Mouse (Mus musculus) spleen, postnatal 14 days (tissue): Measurements from ENCODE around the gene Map10.

Experiments used
- DNase-seq, 2 experiments: peaks; one replicate each; pipeline ENCODE4 v3.0.0; 2021 to 2022; ENCODE audit warnings: low spot score in 2 of 2

Map10 gene

DNA sequence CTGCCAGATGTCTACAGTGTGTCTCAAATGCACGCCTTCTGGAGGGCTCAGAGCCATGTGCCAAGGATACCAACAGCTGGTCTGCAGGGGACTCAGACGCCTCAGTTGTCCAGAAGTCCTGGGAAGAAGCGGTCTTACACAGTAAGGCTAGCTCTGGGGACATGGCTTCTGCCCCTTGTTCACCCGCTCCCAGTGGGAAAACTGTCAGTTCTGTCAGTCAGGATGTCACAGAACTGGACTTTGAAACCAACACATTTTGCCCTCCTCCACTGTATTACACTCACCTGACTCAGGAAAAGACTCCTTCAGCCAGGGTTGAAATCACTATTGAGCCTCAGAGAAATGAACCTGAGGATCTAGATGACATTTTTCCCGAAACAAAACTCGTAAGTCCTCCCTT is 802 bp downstream of the Map10 start:
- no peak for DNase-seq

DNA sequence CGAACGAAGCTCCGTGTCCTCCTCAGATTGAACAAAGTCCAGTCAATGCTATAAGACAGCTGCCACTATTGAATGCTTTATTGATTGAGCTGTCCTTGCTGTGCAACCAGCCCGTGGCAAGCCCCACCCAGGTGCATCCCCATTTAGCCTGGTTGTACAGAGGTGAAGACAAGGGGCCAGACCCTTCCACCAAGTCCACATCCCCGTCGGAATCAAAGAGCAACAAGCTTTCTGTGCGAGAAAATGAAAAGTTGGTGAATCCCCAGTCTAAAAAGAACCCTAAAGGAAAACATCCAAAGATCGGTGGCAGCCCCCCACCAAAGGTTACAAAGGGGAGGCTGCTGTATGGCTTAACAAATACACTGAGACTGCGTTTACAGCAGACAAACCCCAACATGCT is 1.3 kb downstream of the Map10 start:
- DNase-seq: no peak

DNA sequence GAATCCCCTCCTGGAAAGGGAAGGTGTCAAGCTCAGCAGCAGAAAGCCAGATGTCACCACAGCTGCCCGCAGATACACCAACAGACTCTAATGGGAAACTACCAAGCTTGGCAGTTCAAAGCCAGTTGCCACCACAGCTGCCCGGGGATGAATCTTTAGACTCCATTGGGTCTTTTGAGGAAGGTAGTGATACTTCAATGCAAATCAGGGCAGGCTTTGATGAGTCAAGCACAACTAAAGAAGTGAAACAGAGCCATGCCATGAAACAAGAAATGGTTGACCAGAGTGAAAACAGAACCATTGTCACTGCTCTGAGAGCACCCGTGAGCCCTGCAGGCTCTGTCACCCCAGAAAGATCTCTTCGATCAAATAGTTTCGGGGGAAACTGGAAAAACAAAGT is 1.8 kb downstream of the Map10 start:
- no peak for DNase-seq

DNA sequence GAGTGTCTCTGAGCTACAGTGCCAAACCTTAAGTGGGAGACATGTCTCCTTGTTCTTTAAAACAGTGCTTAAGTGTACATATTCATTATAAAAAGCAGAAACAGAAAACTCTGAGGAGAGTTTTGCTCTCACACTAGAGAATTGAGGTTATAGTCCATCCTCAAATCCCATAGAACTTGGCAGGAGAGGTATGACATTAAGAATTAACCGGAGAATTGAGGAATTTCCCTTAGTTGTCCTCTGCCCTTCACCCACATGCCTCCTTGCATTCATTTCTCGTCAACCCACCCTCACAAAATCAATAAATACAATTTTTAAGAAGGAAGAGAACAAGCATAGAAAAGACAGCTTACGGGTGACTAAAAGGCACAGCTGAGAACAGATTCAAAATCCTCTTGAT is 6.2 kb downstream of the Map10 start:
- no peak for DNase-seq

DNA sequence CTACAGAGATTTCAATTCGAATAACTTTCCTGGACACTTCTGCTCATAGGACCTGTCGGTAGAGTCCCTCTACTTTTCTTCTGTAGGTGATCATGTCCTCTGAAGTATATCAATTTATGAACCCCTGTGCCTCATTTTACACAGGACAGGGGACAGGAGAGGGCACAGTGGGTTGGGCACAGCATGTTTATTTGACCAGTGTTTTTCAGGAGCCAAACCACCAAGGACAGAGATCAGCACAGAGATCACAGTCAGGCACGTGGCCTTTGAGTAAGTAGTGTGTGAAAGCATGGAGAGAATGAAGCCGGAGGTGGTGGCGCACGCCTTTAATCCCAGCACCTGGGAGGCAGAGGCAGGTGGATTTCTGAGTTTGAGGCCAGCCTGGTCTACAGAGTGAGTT is 7.9 kb downstream of the Map10 start:
- no peak for DNase-seq

DNA sequence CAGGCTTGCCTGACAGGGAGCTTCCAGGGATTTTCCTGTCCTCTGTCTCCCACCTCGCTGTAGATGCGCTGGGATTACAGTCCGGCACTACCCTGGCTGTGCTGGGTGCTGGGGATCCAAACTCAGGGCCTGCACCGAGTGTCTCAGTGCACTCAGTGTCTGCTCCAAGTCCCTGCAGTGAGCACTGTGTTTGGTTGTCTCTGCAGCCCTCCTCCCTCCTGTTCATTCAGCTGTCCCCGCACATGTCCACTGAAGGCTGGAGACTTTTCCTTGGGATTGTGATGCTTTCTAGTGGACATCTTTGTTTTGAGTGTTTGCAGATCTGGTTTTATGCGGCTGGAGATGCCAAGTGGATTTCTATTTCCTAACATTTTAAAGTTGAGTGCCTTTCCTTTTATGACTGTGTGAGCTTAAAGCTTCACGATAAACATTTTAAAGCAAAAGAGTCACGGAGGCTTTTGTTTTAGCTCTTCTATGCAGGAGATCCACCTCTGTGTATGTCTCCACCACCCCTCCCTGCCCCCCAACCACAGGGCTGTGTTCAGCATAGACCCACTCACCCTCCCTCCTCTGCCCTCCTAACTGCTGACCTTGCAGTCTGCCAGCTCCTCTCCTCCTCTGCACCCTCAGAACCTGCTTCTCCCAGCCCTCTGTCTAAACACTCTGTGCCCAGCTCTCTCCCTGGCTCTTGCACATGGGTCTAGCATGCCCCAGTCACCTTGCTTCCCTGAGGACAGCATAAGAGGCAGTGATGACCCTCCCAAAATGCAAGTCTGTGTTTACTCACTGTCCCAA is 9.4 kb downstream of the Map10 start:
- no peak for DNase-seq

DNA sequence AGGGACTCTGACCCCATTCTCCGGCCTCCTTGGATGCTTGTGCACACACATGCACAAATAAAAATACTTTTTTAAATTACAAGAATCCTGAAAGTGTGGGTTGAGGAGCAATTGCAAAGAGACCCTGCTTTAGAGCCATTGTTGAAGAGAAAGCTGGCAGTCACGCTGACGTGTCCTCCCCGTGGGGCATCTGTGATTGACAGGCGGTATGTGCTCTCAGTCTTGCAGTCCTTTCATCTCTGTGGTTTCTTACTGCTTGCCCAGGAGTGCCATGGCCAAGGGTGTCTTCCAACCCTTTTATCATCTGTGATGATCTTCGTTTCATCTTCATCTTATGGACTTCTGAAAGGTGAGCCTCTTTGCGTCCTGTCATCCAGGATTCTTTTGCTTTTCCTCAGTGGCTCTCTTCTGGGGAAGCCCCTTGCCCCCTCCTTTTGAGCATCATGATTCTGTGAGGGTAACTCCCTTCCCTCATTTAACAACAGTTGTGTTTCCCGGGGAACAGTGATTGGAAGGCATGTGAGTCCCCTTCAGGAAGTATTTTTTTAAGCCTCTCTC is 11.3 kb downstream of the Map10 start:
- DNase-seq: no peak

DNA sequence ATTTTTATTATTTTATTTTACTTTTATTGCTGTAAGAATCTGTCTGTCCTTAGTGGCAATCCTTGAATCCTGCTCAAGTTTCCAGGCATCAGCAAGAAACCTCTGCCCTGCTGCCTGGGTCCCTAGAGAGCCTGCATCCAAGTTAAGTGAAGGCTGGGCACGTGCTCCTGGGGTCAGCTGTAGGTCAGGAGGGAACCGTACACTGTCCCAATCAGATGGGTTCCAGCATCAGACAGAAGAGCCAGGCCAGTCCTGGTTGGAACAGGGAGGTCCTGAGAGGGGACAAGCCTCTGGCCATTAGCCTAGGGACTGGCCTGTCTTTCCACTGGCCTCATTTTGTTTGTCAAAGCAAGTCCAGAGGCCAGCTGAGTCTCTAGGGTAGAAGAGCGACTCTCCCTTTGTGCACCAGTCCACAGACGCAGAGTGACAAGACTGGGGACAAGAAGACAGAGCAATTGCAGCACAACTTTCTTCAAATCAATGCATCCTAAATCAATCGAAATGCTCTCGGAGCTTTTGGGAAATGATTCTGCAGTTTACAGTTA is 15.7 kb downstream of the Map10 start:
- DNase-seq: no peak

DNA sequence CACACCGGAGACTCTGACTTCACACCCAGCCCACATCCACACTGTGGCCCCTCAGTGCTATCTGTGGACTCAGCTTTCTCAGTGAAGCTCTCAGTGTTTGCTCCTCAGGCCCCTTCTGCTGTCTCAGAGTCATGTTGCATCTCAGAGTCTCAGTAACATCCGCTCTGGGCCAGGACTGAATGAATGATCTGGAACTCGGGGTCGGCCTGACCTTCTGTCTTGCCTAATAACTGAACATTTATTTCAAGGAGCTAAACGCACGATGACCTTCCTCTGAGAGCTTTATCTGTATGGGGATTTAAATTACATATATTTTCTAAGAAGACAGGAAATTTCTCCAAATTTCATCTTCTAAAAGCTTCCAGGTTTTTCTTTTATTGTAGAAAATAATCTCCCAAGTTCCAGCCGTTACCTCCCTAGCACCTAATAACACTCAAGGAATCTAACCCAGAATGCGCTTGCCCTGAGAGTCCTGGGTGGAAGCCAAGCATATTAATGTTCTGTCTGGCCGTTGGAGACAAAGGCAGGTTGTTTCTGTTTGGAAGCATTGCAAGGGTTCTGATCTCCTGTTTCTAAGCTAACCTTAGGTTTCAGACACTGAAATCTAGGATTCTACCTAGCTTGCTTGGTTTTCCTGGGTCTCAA is 16.7 kb downstream of the Map10 start:
- no peak for DNase-seq

DNA sequence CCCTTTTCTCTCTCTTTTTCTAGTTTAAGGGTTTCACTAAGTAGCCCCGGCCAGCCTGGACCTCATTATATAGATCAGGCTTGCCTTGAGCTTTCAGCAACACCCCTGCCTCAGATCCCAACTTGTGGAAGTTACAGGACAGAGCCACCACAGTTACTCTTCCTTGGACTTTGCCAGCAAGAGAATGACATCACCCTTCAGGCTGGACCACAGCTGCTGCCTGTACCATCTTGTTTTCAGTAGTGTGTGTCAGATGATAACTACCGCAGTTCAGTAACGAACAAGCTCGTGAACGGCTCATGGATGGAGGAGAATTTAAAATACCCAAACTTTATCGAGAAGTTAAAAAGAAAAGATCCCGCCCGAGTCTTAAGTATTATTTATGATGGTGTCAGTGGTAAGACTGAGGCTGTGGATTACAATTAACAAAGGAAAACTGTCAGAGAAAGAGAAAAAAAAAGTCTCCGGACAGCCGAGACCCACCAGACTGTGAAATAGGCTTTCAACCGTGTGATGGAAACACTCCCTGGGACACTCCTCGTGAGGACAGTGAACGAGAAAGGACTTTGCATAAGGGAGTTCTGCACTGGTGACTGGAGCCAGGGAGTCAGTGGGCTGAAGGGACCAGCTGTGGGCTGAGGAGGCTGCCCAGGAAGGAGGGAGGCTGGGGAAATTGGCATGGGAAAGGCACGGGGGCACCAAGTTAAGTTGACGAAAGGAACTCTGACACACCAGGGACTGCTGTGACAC is 20.7 kb downstream of the Map10 start:
- no peak for DNase-seq

DNA sequence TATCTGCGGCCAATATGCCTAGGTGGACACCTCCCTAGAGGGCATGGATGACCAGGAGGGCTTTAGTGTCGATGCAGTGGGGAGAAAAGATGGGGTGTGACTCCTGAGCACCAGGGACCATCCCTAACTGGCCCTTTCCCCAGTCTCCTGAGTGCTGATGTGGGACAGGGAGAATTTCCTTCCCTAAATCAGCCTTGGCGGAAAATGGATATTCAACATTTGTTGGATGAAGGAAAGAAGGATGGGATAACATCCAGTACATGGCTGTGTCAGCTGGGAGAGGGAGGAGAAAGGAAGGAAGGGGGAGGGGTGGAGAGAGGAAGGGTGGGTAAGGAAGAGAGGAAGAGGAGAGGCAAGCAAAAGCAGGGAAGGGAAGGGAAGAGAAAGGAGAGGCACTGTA is 21.3 kb downstream of the Map10 start:
- no peak for DNase-seq

DNA sequence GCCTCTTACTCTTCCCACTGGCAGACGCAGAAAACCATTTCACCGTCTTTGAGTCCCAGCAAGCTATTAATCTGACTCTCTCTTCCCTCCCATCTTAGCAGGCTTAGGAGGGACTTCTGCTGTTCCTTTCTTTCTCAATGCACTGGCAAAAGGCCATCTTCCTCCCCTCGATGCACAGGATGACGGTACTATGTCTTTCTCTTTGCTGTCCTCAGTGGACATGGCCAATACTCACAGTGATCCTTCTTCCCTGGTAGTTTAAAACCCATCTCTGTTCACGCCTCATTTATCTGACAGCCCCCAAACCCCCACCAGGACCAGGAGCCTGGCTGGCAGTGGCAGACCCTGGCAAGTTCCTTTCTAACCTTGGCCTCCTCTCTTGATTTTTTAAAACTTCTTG is 22.8 kb downstream of the Map10 start:
- no peak for DNase-seq

DNA sequence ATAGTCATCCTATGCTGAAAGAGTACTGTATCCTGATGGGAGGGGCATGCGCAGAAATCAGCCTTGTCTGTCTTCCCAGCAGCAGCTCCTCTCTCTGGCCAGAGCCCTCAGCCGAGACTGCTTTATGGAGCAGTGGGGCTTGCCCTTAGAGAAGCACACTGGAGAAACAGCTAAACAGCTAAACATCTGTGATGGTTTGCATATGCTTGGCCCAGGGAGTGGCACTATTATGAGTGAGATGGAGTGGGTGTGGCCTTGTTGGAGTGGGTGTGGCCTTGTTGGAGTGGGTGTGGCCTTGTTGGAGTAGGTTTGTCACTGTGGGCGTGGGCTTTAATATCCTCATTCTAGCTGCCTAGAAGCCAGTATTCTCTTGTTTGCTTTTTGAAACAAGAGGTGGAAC is 23.6 kb downstream of the Map10 start:
- no peak for DNase-seq

DNA sequence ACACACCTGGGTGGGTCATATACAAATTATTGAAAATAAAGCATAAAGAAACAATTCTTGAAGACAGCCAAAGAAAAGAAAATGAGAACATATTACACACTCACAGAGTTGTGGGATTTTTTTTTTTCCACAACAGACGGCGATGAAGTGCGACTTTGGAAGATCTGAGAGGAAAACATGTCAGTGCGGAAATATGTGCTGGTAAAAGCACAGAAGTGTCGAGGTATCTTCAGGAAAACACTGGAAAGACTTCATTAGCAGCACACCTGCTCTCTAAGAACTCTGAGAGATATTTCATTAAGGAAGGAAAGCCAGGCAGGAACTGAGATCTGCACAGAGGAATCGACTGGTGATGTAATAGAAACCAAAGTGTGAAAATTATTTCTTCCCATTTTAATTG is 26.3 kb downstream of the Map10 start:
- DNase-seq: no peak

DNA sequence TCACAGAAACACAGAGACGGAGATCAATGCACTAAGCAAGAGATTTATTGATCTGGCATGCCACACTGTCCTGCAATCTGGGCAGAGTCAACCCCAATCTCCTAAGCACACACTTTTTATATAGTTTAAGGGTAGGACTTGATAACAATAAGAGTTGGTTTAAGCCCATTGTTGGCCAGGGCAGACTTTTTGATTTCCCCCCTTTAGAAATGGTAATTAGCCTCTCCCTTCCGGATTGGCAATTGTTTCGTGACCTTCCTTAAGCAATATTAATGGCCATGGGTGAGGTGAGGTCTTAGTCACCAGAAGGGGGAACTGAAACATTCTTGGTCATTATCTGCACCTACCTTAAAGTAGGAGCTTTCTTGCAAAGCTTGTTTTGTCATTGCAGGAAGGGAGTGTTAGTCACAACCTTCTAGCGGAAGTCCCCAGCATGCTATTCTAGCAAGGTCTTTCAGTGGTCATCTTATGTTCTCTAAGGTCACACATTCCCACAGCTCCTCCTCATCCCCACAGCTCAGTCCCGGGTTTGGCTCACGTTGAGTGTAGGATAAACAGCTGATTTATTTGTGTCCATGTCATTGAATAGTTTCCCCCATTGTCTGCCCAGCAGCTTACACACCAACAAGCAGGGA is 29.9 kb downstream of the Map10 start:
- DNase-seq: no peak

DNA sequence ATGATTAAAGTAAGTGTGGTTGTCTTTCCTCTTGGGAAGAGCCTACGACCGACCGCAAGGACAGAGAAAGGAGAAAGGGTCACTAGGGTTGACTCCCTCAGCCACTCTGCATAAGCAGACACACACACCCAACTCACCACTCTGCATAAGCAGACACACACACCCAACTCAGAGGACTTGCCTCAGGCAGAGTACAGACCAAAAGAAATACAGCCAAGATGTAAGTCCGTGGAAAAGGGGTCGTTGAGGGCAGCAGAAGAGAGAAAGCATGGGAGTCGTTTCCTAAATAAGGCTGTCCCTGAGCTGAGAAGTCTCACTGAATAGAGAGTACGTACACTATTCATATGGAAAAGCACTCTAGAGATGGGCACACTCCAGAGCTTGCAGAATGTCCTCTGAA is 30.8 kb downstream of the Map10 start:
- DNase-seq: no peak

DNA sequence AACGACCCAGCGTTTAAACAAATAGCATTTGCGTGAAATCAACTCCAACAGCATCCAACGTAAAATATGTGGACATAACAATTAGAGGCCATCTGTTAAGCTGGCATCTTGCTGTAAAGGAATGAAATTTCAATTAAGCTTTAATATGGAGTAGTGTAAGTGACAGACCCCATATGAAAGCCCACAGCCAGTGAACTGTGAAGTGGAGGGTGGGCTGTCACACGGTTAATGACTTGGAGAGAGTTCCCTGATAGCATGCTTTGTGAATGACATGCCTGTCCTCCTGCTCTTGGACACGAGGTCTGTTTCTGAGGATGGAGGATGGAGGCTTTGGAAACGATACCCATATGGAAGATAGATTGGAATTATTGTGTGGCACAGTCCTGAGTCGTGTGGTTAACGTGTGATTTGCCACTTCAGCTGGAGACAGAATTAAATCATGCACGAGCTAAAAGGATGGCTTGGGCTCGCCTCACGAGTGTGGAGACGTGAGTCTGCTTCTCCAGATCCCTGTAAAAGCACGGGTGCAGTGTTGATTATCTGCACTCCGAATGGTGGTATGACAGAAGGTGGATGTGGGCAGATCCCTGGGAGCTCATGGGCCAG is 33.4 kb downstream of the Map10 start:
- no peak for DNase-seq

DNA sequence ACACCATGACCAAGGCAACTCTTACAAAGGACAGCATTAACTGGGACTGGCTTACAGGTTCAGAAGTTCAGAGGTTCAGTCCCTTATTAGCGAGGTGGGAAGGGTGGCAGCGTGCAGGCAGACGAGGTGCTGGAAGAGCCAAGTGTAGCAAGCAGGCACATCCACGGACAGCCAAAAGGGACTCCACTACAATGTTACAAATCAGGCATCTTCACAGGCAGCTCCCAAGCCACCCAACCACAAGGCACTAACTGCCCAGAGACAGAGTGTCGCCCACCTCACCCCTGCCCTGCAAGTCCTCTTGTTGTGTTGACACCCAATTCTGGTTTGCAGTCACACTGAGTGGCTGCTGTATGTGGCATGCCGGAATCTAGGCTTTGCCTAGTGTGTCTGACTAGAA is 34.8 kb downstream of the Map10 start:
- DNase-seq: no peak

DNA sequence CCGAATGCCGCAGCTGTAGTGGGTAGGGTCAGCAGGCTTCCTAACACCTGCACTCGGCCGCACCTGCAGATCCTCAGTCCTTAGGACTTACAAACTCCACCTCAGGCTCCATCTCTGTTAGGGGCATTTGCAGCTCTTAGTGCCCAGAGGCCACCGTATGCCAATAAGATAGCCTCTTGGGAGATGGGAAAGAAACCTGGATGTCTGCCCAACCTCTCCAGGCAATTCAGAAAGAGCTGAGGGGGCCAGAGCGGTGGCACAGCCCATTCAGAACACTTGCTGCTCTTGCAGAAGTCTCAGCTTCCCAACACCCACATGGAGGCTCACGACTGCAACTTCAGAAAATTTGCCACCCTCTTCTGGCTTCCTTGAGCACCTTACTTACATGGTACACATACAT is 36.2 kb downstream of the Map10 start:
- DNase-seq: no peak

DNA sequence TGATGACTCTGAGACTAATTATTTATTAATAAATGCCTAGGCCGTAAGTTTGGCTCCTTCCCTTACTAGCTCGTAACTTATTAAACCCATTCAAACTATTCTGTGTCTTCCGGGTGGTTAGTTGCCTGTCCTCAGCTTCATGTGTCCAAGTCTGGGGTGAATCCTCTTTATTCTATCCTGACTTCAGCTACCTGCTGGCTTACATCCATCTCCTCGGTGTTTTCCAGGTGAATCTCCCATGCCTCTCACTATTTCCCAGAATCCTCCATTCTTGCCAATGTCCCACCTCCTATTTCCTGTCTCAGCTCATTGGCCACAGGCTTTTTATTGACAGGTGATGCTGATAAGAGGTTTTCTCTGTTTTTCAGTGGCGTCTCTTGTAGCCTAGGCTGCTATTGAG is 39.6 kb downstream of the Map10 start:
- no peak for DNase-seq

DNA sequence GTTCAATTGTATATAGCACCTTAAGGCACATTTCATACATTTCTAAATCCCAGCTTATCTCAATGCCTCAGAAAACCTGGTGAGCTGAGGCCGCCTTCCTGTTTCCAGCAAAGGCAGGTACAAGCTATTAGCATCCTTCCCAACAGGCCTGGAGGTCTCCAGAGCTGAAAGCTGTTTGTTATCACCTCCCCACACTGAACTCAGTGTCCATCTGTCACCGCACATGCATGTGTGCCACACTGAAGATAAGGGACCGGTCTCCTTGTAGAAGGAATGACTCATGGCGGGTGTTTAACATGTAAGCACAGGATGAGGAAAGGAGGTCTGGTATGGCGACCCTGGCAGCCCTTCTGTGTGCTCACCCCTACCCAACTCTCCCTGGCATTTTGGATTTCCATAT is 41.9 kb downstream of the Map10 start:
- DNase-seq: no peak

DNA sequence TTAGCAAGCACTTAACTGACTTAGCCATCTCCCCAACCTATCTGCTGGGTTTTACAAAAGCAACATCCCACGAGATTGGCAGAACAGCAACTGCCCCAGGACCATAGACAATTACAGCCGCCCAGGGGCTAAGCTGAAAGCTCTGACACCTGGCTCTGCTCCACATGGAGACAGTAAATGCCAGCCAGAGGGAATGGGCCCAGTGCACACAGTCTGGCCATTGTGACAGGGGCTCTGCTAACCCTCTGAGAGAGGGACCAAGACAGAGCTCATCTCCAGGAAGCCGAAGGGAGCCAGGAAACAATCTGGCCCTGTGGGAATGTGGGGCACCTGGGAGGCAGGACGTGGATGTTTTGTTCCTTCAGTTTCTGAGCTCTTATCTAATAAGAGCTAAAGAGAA is 46.6 kb downstream of the Map10 start:
- DNase-seq: no peak
